Mouse (Mus musculus): ENCODE data around the gene Gm13290.
"Not testable (repeated sequence)": the region's sequence is repeated elsewhere in the genome, so short reads cannot be mapped to it uniquely, and the experiment has no call there.

Gene Gm13290

GRCm38 (mm10) chr4:88781831-88782230 is 8.2 kb downstream of the Gm13290 start, which contains the start of gene Ifnz:
Gene Ifnz, plus strand, starts transcription at chr4:88782131.
- not testable (repeated sequence) for DNase-seq (ENCODE audit: low read depth, low spot score)

- not testable (repeated sequence) for DNase-seq (ENCODE audit: low read depth, low spot score)
Measured at GRCm38 (mm10) chr4:88782335-88782734, 8.7 kb downstream of the Gm13290 start.

- not testable (repeated sequence) for DNase-seq (ENCODE audit: low read depth, low spot score)
Measured at GRCm38 (mm10) chr4:88785409-88785808, 11.8 kb downstream of the Gm13290 start, which contains the start of gene Gm13276. Gene Gm13276, plus strand, starts transcription at chr4:88785709.

GRCm38 (mm10) chr4:88788402-88788801 is 14.8 kb downstream of the Gm13290 start, which contains the start of gene Gm13277:
Gene Gm13277, plus strand, starts transcription at chr4:88788632.
- DNase-seq (ENCODE audit: low read depth, low spot score): not testable (repeated sequence)

- not testable (repeated sequence) for DNase-seq (ENCODE audit: low read depth, low spot score)
Measured at GRCm38 (mm10) chr4:88791250-88791649, 17.6 kb downstream of the Gm13290 start, which contains the start of gene Gm13278. Gene Gm13278, plus strand, starts transcription at chr4:88791550.

GRCm38 (mm10) chr4:88793936-88794675 is 20.5 kb downstream of the Gm13290 start, which contains the start of gene Gm13275:
Gene Gm13275, plus strand, starts transcription at chr4:88794487.
- not testable (repeated sequence) for DNase-seq (ENCODE audit: low read depth, low spot score)

- not testable (repeated sequence) for DNase-seq (ENCODE audit: low read depth, low spot score)
Measured at GRCm38 (mm10) chr4:88797097-88797496, 23.5 kb downstream of the Gm13290 start, which contains the start of gene Gm13279. Gene Gm13279, plus strand, starts transcription at chr4:88797397.

- DNase-seq (ENCODE audit: low read depth, low spot score): not testable (repeated sequence)
Measured at GRCm38 (mm10) chr4:88799365-88799764, 25.7 kb downstream of the Gm13290 start, which contains the start of gene Gm13285. Gene Gm13285, plus strand, starts transcription at chr4:88799665.

- DNase-seq (ENCODE audit: low read depth, low spot score): not testable (repeated sequence)
Measured at GRCm38 (mm10) chr4:88802954-88803353, 29.3 kb downstream of the Gm13290 start, which contains the start of gene Gm13287. Gene Gm13287, plus strand, starts transcription at chr4:88803254.

- not testable (repeated sequence) for DNase-seq (ENCODE audit: low read depth, low spot score)
Measured at GRCm38 (mm10) chr4:88805231-88805630, 31.6 kb downstream of the Gm13290 start, which contains the start of gene Gm13288. Gene Gm13288, plus strand, starts transcription at chr4:88805531.

GRCm38 (mm10) chr4:88805761-88806160 is 32.1 kb downstream of the Gm13290 start:
- not testable (repeated sequence) for DNase-seq (ENCODE audit: low read depth, low spot score)

- DNase-seq (ENCODE audit: low read depth, low spot score): no peak
Measured at GRCm38 (mm10) chr4:88815928-88816327, 42.3 kb downstream of the Gm13290 start, which contains the start of gene Ifna7. Gene Ifna7, plus strand, starts transcription at chr4:88816228.

- DNase-seq (ENCODE audit: low read depth, low spot score): no peak
Measured at GRCm38 (mm10) chr4:88819659-88820058, 46.0 kb downstream of the Gm13290 start, which contains the start of gene Ifna11. Gene Ifna11, plus strand, starts transcription at chr4:88819959.

GRCm38 (mm10) chr4:88822995-88823394 is 49.4 kb downstream of the Gm13290 start:
- DNase-seq (ENCODE audit: low read depth, low spot score): peak; percentile 14

Data from A20 (cell line).